Mouse (Mus musculus) erythroblast, embryonic 14.5 days (primary cell): ENCODE results near the gene Sept1.

Source experiments
- GATA1 ChIP-seq: IDR thresholded peaks from 2 replicates; pipeline ENCODE4 v1.6.1; 2012; ENCODE audit warnings: low read length, inconsistent platforms, mixed read lengths
- TAL1 ChIP-seq: IDR thresholded peaks from 3 replicates; pipeline ENCODE4 v1.6.1; 2012; ENCODE audit warnings: low read length, inconsistent platforms, mixed read lengths

- TF ChIP-seq GATA1 (no peak), TAL1 (no peak)
Observed at GRCm38 (mm10) chr7:127188305-127189276, 44.3 kb downstream of the Sept1 start.
